Mouse (Mus musculus) layer of hippocampus, adult 11-12 months (tissue): ENCODE measurements around the gene Rhd.
"Not testable (repeated sequence)": the region's sequence is repeated elsewhere in the genome, so short reads cannot be mapped to it uniquely, and the experiment has no call there.

Experiments
- DNase-seq: peaks from one replicate; pipeline ENCODE4 v3.0.0; 2022; ENCODE audit warnings: low spot score

Gene Rhd

GRCm38 (mm10) chr4:134863937-134864729 is at the start of gene Rhd:
Rhd (plus strand) TSS chr4:134864536.
- no peak for DNase-seq

GRCm38 (mm10) chr4:134817706-134818105 is 46.6 kb upstream of the Rhd start:
- DNase-seq = no peak

GRCm38 (mm10) chr4:134821061-134821460 is 43.3 kb upstream of the Rhd start:
- no peak for DNase-seq

GRCm38 (mm10) chr4:134823560-134823959 is 40.8 kb upstream of the Rhd start:
- DNase-seq = no peak

GRCm38 (mm10) chr4:134825864-134826263 is 38.5 kb upstream of the Rhd start:
- not testable (repeated sequence) for DNase-seq

GRCm38 (mm10) chr4:134826348-134826747 is 38.0 kb upstream of the Rhd start:
- DNase-seq = no peak

- DNase-seq = no peak
These were observed 36.5 kb upstream of the Rhd start for GRCm38 (mm10) chr4:134827806-134828205.

- no peak for DNase-seq
These were observed 32.4 kb upstream of the Rhd start for GRCm38 (mm10) chr4:134831934-134832333.

- no peak for DNase-seq
These were observed 28.9 kb upstream of the Rhd start for GRCm38 (mm10) chr4:134835486-134835885.

- DNase-seq = no peak
These were observed 26.1 kb upstream of the Rhd start for GRCm38 (mm10) chr4:134838221-134838620.

GRCm38 (mm10) chr4:134838706-134839105 is 25.6 kb upstream of the Rhd start:
- DNase-seq = not testable (repeated sequence)

- DNase-seq = no peak
These were observed 24.1 kb upstream of the Rhd start for GRCm38 (mm10) chr4:134840231-134840630.

GRCm38 (mm10) chr4:134843566-134843965 is 20.8 kb upstream of the Rhd start:
- no peak for DNase-seq

- no peak for DNase-seq
These were observed 16.7 kb upstream of the Rhd start for GRCm38 (mm10) chr4:134847587-134847986.

- DNase-seq = no peak
These were observed 13.8 kb upstream of the Rhd start for GRCm38 (mm10) chr4:134850551-134850950.

- no peak for DNase-seq
These were observed 13.1 kb upstream of the Rhd start for GRCm38 (mm10) chr4:134851236-134851635.

- DNase-seq = no peak
These were observed 12.5 kb upstream of the Rhd start for GRCm38 (mm10) chr4:134851876-134852275.

- no peak for DNase-seq
These were observed 11.7 kb upstream of the Rhd start for GRCm38 (mm10) chr4:134852438-134853255.

- DNase-seq = peak; percentile 100
These were observed 11.1 kb upstream of the Rhd start, which contains the start of gene Maco1 for GRCm38 (mm10) chr4:134853259-134853636. Maco1 (minus strand) TSS chr4:134853345.

GRCm38 (mm10) chr4:134853637-134854485 is 10.5 kb upstream of the Rhd start:
- DNase-seq = peak; percentile 96

GRCm38 (mm10) chr4:134855371-134855770 is 9.0 kb upstream of the Rhd start:
- DNase-seq = no peak

- DNase-seq = no peak
These were observed 8.3 kb upstream of the Rhd start for GRCm38 (mm10) chr4:134856056-134856455.
